Mouse (Mus musculus) retina, embryonic 14.5 days (tissue): ENCODE measurements at regions not wholly inside any gene's neighbourhood (a gene's known extent, or its start where the extent isn't known, plus 50 kb on each side); places are given as distances from the start of the nearest gene placed in this dataset.

ENCODE experiments used
- DNase-seq: peaks from one replicate; pipeline ENCODE4 v3.0.0-alpha.2; 2015; ENCODE audit warnings: low spot score

GRCm38 (mm10) chr4:142554716-142555115 is 315.5 kb upstream of the Kazn start:
- no peak for DNase-seq

GRCm38 (mm10) chr4:142545871-142546270 is 306.7 kb upstream of the Kazn start:
- no peak for DNase-seq

GRCm38 (mm10) chr4:142545187-142545586 is 306.0 kb upstream of the Kazn start:
- DNase-seq, result no peak

- DNase-seq, result no peak
Measured at GRCm38 (mm10) chr4:142544736-142545135, 305.5 kb upstream of the Kazn start.

- no peak for DNase-seq
Measured at GRCm38 (mm10) chr4:142539200-142539750, 300.1 kb upstream of the Kazn start.

GRCm38 (mm10) chr4:142527080-142527479 is 287.9 kb upstream of the Kazn start:
- DNase-seq, result no peak

- peak; percentile 40 for DNase-seq
Measured at GRCm38 (mm10) chr4:142517478-142518455, 278.6 kb upstream of the Kazn start.

GRCm38 (mm10) chr4:142514751-142515150 is 275.6 kb upstream of the Kazn start:
- no peak for DNase-seq

- DNase-seq, result no peak
Measured at GRCm38 (mm10) chr4:142509386-142509785, 270.2 kb upstream of the Kazn start.

GRCm38 (mm10) chr4:142506383-142507211 is 267.4 kb upstream of the Kazn start:
- no peak for DNase-seq

- no peak for DNase-seq
Measured at GRCm38 (mm10) chr4:142503761-142504160, 264.6 kb upstream of the Kazn start.

- DNase-seq, result no peak
Measured at GRCm38 (mm10) chr4:142501177-142501576, 262.0 kb upstream of the Kazn start.

- DNase-seq, result no peak
Measured at GRCm38 (mm10) chr4:142500541-142500940, 261.3 kb upstream of the Kazn start.

- no peak for DNase-seq
Measured at GRCm38 (mm10) chr4:142496605-142497004, 257.4 kb upstream of the Kazn start.

GRCm38 (mm10) chr4:142492926-142493492 is 253.8 kb upstream of the Kazn start:
- DNase-seq, result no peak

- peak; percentile 29 for DNase-seq
Measured at GRCm38 (mm10) chr4:142485784-142486423, 246.7 kb upstream of the Kazn start.

GRCm38 (mm10) chr4:142475632-142476031 is 236.4 kb upstream of the Kazn start:
- DNase-seq, result no peak

- no peak for DNase-seq
Measured at GRCm38 (mm10) chr4:142474626-142475025, 235.4 kb upstream of the Kazn start.

GRCm38 (mm10) chr4:142474018-142474417 is 234.8 kb upstream of the Kazn start:
- no peak for DNase-seq

- DNase-seq, result no peak
Measured at GRCm38 (mm10) chr4:142473284-142473683, 234.1 kb upstream of the Kazn start.

- no peak for DNase-seq
Measured at GRCm38 (mm10) chr4:142472332-142472731, 233.1 kb upstream of the Kazn start.

GRCm38 (mm10) chr4:142470784-142471183 is 231.6 kb upstream of the Kazn start:
- no peak for DNase-seq
